Mouse (Mus musculus) midbrain, embryonic 13.5 days (tissue): ENCODE measurements around the gene Ints11. TPM values are rescaled to one million over a fixed set of nuclear protein-coding genes. Genes with fewer than 3 reads are reported as not detected.

ENCODE experiments used
- ATAC-seq: fragments of 200-750 bp; cut with Nextera tagmentation; 2 replicates; pipeline ENCODE4 v1.8.0; 2017; ENCODE audit warnings: mild to moderate bottlenecking, moderate TSS enrichment, moderate library complexity
- H3K27ac ChIP-seq: fragments of 300-500 bp; sonication (generic); 2 replicates; pipeline ENCODE4 v1.5.1; 2015; ENCODE audit warnings: inconsistent platforms, mild to moderate bottlenecking, moderate library complexity
- H3K27me3 ChIP-seq: fragments of 300-500 bp; sonication (generic); 2 replicates; pipeline ENCODE4 v1.6.1; 2015; ENCODE audit warnings: mild to moderate bottlenecking, inconsistent platforms
- H3K36me3 ChIP-seq: fragments of 300-500 bp; sonication (generic); 2 replicates; pipeline ENCODE4 v1.6.1; 2015; ENCODE audit warnings: mild to moderate bottlenecking, inconsistent platforms
- H3K4me1 ChIP-seq: fragments of 300-500 bp; sonication (generic); replicated peaks from 2 replicates; pipeline ENCODE4 v1.6.1; 2015; ENCODE audit warnings: inconsistent platforms
- H3K4me2 ChIP-seq: fragments of 300-500 bp; sonication (generic); replicated peaks from 2 replicates; pipeline ENCODE4 v1.6.1; 2015; ENCODE audit warnings: moderate library complexity, mild to moderate bottlenecking, inconsistent platforms
- H3K4me3 ChIP-seq: fragments of 300-500 bp; sonication (generic); replicated peaks from 2 replicates; pipeline ENCODE4 v1.5.1; 2015; ENCODE audit warnings: mild to moderate bottlenecking, inconsistent platforms
- H3K9ac ChIP-seq: fragments of 300-500 bp; sonication (generic); replicated peaks from 2 replicates; pipeline ENCODE4 v1.6.1; 2015; ENCODE audit warnings: mild to moderate bottlenecking, inconsistent platforms
- H3K9me3 ChIP-seq: fragments of 300-500 bp; sonication (generic); 2 replicates; pipeline ENCODE4 v1.6.1; 2016; ENCODE audit warnings: mild to moderate bottlenecking, inconsistent platforms
- WGBS: fragments of 180-500 bp; shearing (Covaris S2); methylation state at CpG from one replicate; pipeline ENCODE4 v1.1.7; 2015; 5-methylcytosine and 5-hydroxymethylcytosine counted together
- polyA plus RNA-seq: library from polyadenylated mRNA; unstranded; fragments of >200 nt; fragmentation: Nextera tagmentation; extraction: Ambion mirVana; gene quantifications from 2 replicates; pipeline ENCODE4 v1.2.1, GENCODE M21; 2015

Ints11 gene
- polyA plus RNA-seq, 1 experiment from 2014 or later = 88.6 TPM

DNA sequence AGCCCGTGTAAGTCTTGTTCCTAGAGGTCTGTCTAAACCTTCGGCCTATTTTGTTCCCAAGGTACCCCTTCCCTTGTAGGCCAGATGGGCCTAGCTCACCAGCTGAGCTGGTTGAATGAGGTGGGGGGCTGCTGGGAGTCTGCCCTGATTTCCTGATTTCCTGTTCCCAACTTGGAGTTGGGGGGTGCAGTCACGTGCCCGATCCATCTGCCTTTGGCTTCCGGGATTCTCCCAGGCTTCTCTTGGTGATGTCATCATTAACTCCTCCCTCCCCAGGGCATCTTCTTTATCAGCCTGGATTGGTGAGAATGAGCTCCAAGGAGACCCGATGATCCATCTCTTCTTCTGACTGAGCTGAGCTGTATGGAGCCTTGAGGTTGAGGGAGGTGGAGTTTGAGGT lies 25.9 kb downstream of the Ints11 start:
- Histone ChIP-seq H3K4me2 (peak overlapping the region; percentile 99), H3K4me1 (peaks cover 44% of the 10 kb centered on the region), H3K27ac (no peak overlapping the region), H3K27me3 (no peaks in the 10 kb centered on the region), H3K9me3 (no peaks in the 10 kb centered on the region), H3K36me3 (peaks cover 37% of the 10 kb centered on the region), H3K9ac (peak overlapping the region; percentile 98), H3K4me3 (peak overlapping the region; percentile 97)
- 34% methylated on average over 6 of the region's 6 CpGs for WGBS
- ATAC-seq = no peak

DNA sequence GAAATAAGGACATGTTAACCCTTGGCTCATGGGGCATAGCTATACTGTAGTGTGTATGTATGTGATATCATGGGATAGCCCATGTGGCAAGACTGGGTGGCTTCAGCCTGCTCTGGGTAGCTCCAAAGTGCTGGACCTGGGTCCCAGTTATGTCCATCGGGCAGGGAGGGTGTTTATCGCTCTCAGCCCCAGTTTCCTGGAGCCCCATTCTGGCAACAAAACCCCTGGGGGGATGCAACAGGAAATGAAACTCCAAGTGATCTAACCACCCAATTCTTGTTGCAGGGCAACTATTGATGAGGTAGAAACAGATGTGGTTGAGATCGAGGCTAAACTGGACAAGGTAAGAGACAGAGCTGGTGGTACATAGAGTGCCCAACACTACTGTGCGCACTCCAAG lies 26.5 kb downstream of the Ints11 start:
- Histone ChIP-seq H3K4me3 (no peak overlapping the region), H3K9me3 (no peaks in the 10 kb centered on the region), H3K4me1 (peaks cover 38% of the 10 kb centered on the region), H3K36me3 (peaks cover 43% of the 10 kb centered on the region), H3K9ac (no peak overlapping the region), H3K4me2 (peak overlapping the region; percentile 99), H3K27me3 (no peaks in the 10 kb centered on the region), H3K27ac (no peak overlapping the region)
- WGBS = 92% methylated on average over 4 of the region's 4 CpGs
- ATAC-seq = no peak

DNA sequence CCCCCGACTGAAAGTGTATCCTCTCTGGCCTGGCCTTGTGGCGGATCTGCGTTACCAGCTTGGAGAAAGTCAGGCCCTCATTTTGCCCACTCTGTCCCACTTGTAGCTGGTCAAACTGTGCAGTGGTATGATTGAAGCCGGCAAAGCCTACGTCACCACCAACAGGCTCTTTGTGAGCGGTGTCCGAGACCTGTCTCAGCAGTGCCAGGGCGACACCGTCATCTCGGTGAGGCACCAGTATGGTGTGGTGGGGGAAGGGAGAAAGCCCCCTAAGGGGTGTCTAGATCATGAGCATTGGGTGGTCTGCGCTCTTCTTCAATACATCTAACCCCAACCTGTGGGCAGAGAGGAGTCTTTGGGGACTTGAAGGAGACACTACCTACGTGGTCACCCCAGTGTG lies 27.1 kb downstream of the Ints11 start:
- ATAC-seq = no peak

DNA sequence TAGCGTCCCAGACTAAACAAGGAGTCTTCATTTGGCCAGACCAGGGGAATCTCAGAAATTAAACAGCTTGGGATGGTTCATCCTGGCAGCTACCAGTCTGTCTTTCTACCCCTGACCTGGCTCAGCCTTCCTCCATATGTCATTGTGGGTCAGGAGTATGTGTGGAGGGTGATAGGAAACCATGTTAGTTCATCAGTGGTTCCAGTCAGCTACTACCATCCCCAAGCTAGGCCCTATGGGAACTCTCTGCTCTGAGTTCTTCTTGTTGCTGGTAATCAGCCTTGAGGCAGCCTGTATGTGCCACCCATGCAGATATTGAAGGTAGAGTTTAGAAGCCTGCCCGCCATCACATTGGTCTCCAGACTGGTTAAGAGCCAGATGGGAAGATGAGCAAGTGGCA lies 29.0 kb downstream of the Ints11 start:
- Histone ChIP-seq H3K4me1 (peaks cover 28% of the 10 kb centered on the region), H3K4me2 (no peak overlapping the region), H3K27me3 (no peaks in the 10 kb centered on the region), H3K9me3 (no peaks in the 10 kb centered on the region), H3K27ac (no peak overlapping the region), H3K4me3 (no peak overlapping the region), H3K36me3 (peaks cover 68% of the 10 kb centered on the region), H3K9ac (no peak overlapping the region)
- ATAC-seq = no peak
- 96% methylated on average over 2 of the region's 2 CpGs for WGBS

More for the DNA sequence above, 27.1 kb downstream of the Ints11 start:
- Histone ChIP-seq H3K9ac (no peak overlapping the region), H3K27ac (no peak overlapping the region), H3K4me1 (peaks cover 35% of the 10 kb centered on the region), H3K27me3 (no peaks in the 10 kb centered on the region), H3K4me2 (no peak overlapping the region), H3K9me3 (no peaks in the 10 kb centered on the region), H3K4me3 (no peak overlapping the region), H3K36me3 (peaks cover 50% of the 10 kb centered on the region)
- 98% methylated on average over 12 of the region's 12 CpGs for WGBS

DNA sequence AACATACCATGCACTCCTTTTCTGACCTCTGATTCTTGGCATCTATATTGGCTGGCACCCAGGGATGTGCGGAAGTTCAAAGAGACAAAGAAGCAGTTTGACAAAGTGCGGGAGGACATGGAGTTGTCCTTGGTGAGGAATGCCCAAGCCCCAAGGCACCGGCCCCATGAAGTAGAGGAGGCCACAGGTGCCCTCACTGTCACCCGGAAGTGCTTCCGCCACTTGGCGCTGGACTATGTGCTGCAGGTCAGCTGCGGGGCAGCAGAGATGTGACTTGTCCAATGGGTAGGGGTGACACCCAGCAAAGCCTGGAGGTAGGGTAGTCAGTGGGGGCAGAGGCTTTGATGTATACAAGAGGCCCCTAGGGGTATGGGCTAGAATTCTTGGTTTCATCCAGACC lies 30.0 kb downstream of the Ints11 start:
- peaks cover 79% of the 10 kb centered on the region for H3K36me3 ChIP-seq
- H3K4me2 ChIP-seq = no peak overlapping the region
- H3K4me1 ChIP-seq = peaks cover 17% of the 10 kb centered on the region
- no peak for ATAC-seq
- H3K4me3 ChIP-seq = no peak overlapping the region
- H3K9me3 ChIP-seq = no peaks in the 10 kb centered on the region
- no peaks in the 10 kb centered on the region for H3K27me3 ChIP-seq
- WGBS = 98% methylated on average over 7 of the region's 7 CpGs
- no peak overlapping the region for H3K9ac ChIP-seq
- no peak overlapping the region for H3K27ac ChIP-seq

DNA sequence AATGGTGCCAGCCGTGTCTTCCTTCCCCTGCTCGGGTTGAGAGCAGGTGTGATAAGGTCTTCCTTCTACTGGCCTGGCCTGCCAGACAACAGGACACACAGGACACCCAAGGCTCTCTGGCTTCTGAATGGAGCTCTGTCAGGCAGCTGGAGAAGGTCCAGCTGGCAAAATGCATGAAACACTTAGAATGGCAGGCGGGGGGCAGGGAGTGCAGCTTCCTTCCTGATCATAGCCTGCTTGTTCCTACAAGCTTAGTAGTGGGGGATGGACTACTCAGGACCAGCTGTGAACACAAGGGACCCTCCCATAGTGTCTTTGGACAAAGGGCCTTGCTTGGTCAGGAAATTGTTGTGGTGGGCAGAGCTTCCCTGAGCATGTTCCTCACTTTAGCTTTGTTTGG lies 31.9 kb downstream of the Ints11 start:
- Histone ChIP-seq H3K27ac (no peak overlapping the region), H3K36me3 (peaks cover 94% of the 10 kb centered on the region), H3K9ac (no peak overlapping the region), H3K4me2 (no peak overlapping the region), H3K4me3 (no peak overlapping the region), H3K9me3 (no peaks in the 10 kb centered on the region), H3K27me3 (no peaks in the 10 kb centered on the region), H3K4me1 (no peaks in the 10 kb centered on the region)
- no peak for ATAC-seq
- 86% methylated on average over 3 of the region's 3 CpGs for WGBS

DNA sequence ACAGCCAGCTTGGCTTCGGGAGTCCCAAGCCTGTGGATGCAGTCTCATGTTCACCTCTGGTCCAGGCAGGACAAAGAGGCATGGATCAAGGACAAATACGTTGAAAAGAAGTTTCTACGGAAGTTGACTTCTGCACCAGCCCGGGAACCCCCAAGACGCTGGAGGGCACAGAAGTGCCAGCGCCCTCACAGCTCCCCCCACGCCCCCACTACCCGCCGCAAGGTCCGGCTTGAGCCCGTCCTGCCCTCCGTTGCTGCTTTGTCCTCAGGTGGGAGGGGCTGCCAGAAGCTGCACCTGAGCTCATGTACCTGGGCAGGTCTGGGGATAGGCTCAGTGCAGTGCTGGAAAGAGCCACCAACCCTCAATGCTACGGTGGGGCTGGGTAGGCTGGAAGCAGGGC lies 33.9 kb downstream of the Ints11 start:
- Histone ChIP-seq H3K4me2 (no peak overlapping the region), H3K36me3 (peaks cover 92% of the 10 kb centered on the region), H3K27ac (no peak overlapping the region), H3K9ac (no peak overlapping the region), H3K27me3 (no peaks in the 10 kb centered on the region), H3K9me3 (no peaks in the 10 kb centered on the region), H3K4me1 (no peaks in the 10 kb centered on the region), H3K4me3 (no peak overlapping the region)
- no peak for ATAC-seq
- WGBS = 91% methylated on average over 13 of the region's 13 CpGs

DNA sequence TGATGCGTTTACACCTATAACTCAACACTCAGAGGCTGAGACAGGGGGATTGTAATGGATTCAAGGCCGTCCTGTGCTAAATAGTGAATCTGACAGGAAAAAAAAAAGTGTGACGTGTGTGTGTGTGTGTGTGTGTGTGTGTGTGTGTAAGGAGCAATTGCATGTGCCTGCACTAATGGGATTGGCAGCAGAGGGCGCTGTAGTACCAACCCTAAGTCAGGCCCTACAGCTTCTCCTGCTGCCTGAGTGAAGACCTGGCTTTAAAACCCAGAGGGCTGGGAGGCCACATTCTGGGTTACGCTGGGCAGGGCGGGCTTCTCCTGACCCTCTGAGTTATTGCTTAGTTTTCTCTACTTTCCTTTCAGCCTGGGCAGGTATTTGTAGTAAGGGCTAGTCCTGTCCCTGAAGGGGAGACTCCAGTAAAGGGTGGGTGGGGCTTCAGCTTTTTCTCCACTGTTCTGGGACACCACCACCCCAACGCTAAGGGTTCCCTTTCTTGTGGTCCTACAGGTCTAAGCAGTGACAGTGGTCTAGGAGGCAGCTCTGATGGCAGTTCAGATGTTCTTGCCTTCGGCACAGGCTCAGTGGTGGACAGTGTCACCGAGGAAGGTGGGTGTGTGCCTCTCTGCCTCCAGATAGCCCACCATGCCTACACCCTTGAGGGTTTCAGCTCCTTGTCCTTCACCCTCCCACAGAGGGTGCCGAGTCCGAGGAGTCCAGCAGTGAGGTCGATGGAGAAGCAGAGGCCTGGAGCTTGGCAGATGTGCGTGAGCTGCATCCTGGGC lies 35.2 kb downstream of the Ints11 start:
- WGBS = 93% methylated on average over 13 of the region's 13 CpGs
- H3K4me2 ChIP-seq = no peak overlapping the region
- H3K27ac ChIP-seq = no peak overlapping the region
- no peak overlapping the region for H3K4me3 ChIP-seq
- ATAC-seq = no peak
- H3K4me1 ChIP-seq = no peaks in the 10 kb centered on the region
- H3K9ac ChIP-seq = no peak overlapping the region; the same call in 1 of the 2 replicates
- peaks cover 80% of the 10 kb centered on the region for H3K36me3 ChIP-seq
- H3K9me3 ChIP-seq = no peaks in the 10 kb centered on the region
- no peaks in the 10 kb centered on the region for H3K27me3 ChIP-seq

DNA sequence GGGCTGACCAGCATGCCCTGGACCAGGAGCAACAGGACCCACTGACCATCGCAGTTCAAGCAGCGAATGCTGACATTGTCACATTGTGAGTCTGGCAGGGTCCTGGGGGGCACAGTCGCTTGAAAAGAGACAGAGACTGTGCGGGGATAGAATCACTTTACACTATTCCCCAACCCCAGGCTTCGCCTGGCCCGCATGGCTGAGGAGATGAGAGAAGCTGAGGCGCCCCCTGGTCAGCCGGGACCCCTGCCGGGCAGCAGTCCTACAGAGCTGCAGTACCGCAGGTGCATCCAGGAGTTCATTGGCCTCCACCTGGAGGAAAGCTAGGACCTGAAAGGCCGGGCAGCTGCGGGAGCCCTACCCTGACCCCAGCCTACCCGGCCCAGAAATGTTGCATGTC lies 36.3 kb downstream of the Ints11 start:
- 84% methylated on average over 13 of the region's 13 CpGs for WGBS
- no peak for ATAC-seq
- Histone ChIP-seq H3K27ac (no peak overlapping the region), H3K27me3 (no peaks in the 10 kb centered on the region), H3K9me3 (no peaks in the 10 kb centered on the region), H3K36me3 (peaks cover 68% of the 10 kb centered on the region), H3K9ac (no peak overlapping the region), H3K4me3 (no peak overlapping the region), H3K4me2 (no peak overlapping the region), H3K4me1 (no peaks in the 10 kb centered on the region)

DNA sequence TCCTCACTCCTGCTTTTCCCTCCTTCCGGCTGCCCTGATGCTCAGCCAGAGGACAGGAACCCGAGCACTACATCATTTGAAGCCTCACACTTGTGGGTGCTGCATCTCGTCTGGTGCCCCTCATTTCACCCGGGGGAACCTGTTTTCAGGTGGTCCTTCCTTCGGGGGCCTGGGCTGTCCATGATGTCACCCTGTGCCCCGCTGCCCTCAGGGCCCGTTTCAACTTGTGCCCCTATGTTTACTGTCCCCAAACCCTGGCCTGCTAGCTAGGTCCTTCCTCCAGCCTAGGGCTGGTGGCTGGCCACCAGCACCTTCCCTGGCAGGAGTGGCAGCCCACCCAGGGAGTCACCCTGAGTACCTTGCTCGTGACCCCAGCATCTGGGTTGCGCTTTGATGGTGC lies 36.8 kb downstream of the Ints11 start:
- Histone ChIP-seq H3K9me3 (no peaks in the 10 kb centered on the region), H3K36me3 (peaks cover 64% of the 10 kb centered on the region), H3K9ac (no peak overlapping the region), H3K4me1 (no peaks in the 10 kb centered on the region), H3K27ac (no peak overlapping the region), H3K27me3 (no peaks in the 10 kb centered on the region), H3K4me2 (no peak overlapping the region), H3K4me3 (no peak overlapping the region)
- ATAC-seq = no peak
- WGBS = 90% methylated on average over 9 of the region's 9 CpGs

DNA sequence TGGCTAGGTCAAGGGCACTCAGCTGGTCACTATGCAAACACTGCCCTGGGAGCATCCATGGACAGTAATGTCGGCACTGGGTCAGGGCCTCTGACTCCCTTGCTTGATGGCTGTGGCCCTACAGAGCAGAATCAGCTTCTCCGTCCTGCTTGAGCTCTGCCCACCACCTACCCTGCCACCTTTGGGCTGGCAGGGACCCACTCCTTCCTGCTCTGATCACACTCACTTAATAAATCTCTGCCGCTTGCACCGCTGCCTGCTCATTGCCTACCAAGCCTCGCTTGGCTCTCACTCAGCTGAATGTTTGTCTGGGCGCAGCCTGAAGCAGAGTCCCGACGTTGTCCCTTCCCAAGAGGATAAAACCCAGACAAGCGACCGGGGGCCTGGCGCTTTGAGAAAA lies 37.7 kb downstream of the Ints11 start:
- no peak for ATAC-seq
- peaks cover 55% of the 10 kb centered on the region for H3K36me3 ChIP-seq

DNA sequence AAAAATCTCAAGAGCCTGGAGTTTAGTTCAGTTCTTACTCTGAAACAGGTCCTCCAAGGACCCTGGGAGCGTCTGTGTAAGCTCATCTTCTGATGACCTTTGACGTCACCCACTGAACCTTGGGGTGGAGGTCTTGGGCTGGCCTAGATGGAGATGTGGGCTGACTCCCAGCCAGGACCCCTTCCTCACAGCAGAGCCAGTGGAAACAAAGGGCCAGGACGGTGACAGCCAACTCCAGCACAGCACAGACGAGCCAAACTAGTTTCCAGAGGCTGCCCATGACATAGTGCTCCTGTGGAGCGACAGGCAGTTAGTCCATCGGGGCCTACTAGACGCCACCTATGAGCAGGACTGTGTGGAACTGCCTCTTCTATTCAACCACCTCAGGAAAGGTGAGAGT lies 38.9 kb downstream of the Ints11 start:
- no peak for ATAC-seq
- Histone ChIP-seq H3K4me2 (no peak overlapping the region), H3K27ac (no peak overlapping the region), H3K4me3 (no peak overlapping the region), H3K27me3 (no peaks in the 10 kb centered on the region), H3K9me3 (no peaks in the 10 kb centered on the region), H3K9ac (no peak overlapping the region), H3K36me3 (peaks cover 42% of the 10 kb centered on the region), H3K4me1 (no peaks in the 10 kb centered on the region)
- 83% methylated on average over 7 of the region's 7 CpGs for WGBS

More for the DNA sequence above, 37.7 kb downstream of the Ints11 start:
- H3K4me3 ChIP-seq = no peak overlapping the region
- WGBS = 90% methylated on average over 11 of the region's 11 CpGs
- no peak overlapping the region for H3K4me2 ChIP-seq
- H3K9me3 ChIP-seq = no peaks in the 10 kb centered on the region
- H3K4me1 ChIP-seq = no peaks in the 10 kb centered on the region
- no peaks in the 10 kb centered on the region for H3K27me3 ChIP-seq
- H3K9ac ChIP-seq = no peak overlapping the region
- H3K27ac ChIP-seq = no peak overlapping the region

DNA sequence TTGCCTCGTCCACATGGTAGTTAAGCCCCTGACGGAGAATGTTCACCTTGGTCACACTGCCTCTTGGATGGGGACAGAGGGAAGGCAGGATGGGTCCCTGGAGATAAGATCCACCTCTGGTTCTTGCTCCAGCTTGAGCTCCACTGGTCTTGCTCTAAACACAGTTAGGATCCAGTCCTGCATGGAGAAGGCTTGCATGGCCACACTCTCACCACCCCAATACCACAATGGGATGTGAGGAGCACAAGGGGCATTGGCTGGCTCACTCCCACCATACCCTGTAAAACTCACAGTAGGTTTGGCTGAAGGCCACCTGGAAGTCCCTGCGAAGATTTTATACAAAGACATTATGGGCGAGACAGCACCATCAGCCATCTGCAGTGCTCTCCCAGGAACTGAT lies 39.4 kb downstream of the Ints11 start:
- Histone ChIP-seq H3K27ac (no peak overlapping the region), H3K27me3 (no peaks in the 10 kb centered on the region), H3K4me3 (no peak overlapping the region), H3K4me2 (no peak overlapping the region), H3K9ac (no peak overlapping the region), H3K36me3 (peaks cover 37% of the 10 kb centered on the region), H3K4me1 (no peaks in the 10 kb centered on the region), H3K9me3 (no peaks in the 10 kb centered on the region)
- no peak for ATAC-seq
- WGBS = 93% methylated on average over 4 of the region's 4 CpGs
